Mouse (Mus musculus) adrenal gland, postnatal 25 days (tissue): ENCODE measurements around the gene Thy1. TPM values are rescaled to one million over a fixed set of nuclear protein-coding genes. Genes with fewer than 3 reads are reported as not detected.

Experiments
- DNase-seq: peaks from one replicate; pipeline ENCODE4 v3.0.0; 2021; ENCODE audit warnings: mixed read lengths
- total RNA-seq: library from RNA; stranded (reverse); gene quantifications from 2 replicates; pipeline ENCODE4 v1.2.3, GENCODE M21; 2021

Thy1 gene
- total RNA-seq, 1 experiment from 2014 or later, result 37.7 TPM

- DNase-seq, result no peak
These were observed 40.4 kb downstream of the Thy1 start for GRCm38 (mm10) chr9:44083392-44084121.

- no peak for DNase-seq
These were observed 41.1 kb downstream of the Thy1 start for GRCm38 (mm10) chr9:44084236-44084635.

- DNase-seq, result peak; percentile 100
These were observed 41.6 kb downstream of the Thy1 start for GRCm38 (mm10) chr9:44084659-44085229.

GRCm38 (mm10) chr9:44085276-44085675, 42.1 kb downstream of the Thy1 start:
- DNase-seq, result no peak

GRCm38 (mm10) chr9:44085741-44086665, 42.8 kb downstream of the Thy1 start:
- DNase-seq, result peak; percentile 54

GRCm38 (mm10) chr9:44086960-44087359, 43.8 kb downstream of the Thy1 start:
- DNase-seq, result no peak

- DNase-seq, result no peak
These were observed 44.7 kb downstream of the Thy1 start for GRCm38 (mm10) chr9:44087761-44088455.

GRCm38 (mm10) chr9:44088877-44089608, 45.9 kb downstream of the Thy1 start:
- no peak for DNase-seq

GRCm38 (mm10) chr9:44093612-44094503, 50.7 kb downstream of the Thy1 start:
- DNase-seq, result peak; percentile 74

- DNase-seq, result no peak
These were observed 51.6 kb downstream of the Thy1 start for GRCm38 (mm10) chr9:44094737-44095136.

- no peak for DNase-seq
These were observed 52.6 kb downstream of the Thy1 start for GRCm38 (mm10) chr9:44095781-44096180.

- no peak for DNase-seq
These were observed 53.4 kb downstream of the Thy1 start for GRCm38 (mm10) chr9:44096536-44096935.

Other genes starting within 250 kb of the Thy1 start
- gene Usp2, start 23.6 kb downstream of the Thy1 start, total RNA-seq, result 20.9 and 22.8 TPM in 2 replicates
- not detected in 2 replicates for gene Mfrp, start 58.3 kb downstream of the Thy1 start, total RNA-seq
- 9.9 and 10.9 TPM in 2 replicates for gene C1qtnf5, start 63.9 kb downstream of the Thy1 start, total RNA-seq
- gene Gm49380, start 70.1 kb downstream of the Thy1 start, total RNA-seq, result 0.82 and 1.5 TPM in 2 replicates
- gene Rnf26, start 70.1 kb downstream of the Thy1 start, total RNA-seq, result 30.3 and 36.4 TPM in 2 replicates
- gene Mcam, start 91.1 kb downstream of the Thy1 start, total RNA-seq, result 32.2 and 32.9 TPM in 2 replicates
- 32.7 and 36.2 TPM in 2 replicates for gene Cbl, start 190.7 kb downstream of the Thy1 start, total RNA-seq
- gene Ccdc153, start 197.3 kb downstream of the Thy1 start, total RNA-seq, result 2.0 and 3.7 TPM in 2 replicates
- gene Pdzd3, start 208.1 kb downstream of the Thy1 start, total RNA-seq, result 0.27 TPM in 1 of 2 replicates, not detected in the other
- gene Nlrx1, start 225.2 kb downstream of the Thy1 start, total RNA-seq, result 18.5 and 34.8 TPM in 2 replicates
- 39.1 and 43.4 TPM in 2 replicates for gene Abcg4, start 245.2 kb downstream of the Thy1 start, total RNA-seq